Mouse (Mus musculus): ENCODE results near the gene Shmt1.

The Shmt1 gene

DNA sequence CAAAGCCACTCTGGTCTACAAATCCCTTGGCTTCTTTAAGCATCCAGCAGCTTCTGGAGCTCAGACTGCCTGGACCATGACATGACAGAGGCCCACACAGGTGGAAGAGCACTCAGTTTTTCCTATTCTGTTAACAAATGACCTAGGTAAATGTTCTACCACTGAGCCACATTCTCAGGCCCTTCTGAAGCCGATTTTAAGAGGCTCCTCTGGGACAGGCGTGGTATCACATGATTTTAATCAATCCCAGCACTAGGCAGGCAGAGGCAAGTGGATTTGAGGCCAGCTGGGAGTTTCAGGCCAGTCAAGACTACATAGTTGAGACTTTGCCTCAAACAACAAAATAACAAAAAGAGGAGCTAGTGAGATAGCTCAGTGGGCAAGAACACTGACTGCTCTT lies 21.0 kb downstream of the Shmt1 start:
- DNase-seq, result no peak

GRCm38 (mm10) chr11:60787595-60787994 lies 23.9 kb downstream of the Shmt1 start:
- no peak for DNase-seq

- DNase-seq, result no peak
These were observed 27.2 kb downstream of the Shmt1 start for GRCm38 (mm10) chr11:60784179-60784922.

- no peak for DNase-seq
These were observed 31.8 kb downstream of the Shmt1 start for GRCm38 (mm10) chr11:60779673-60780189.

- DNase-seq, result no peak
These were observed 33.6 kb downstream of the Shmt1 start for GRCm38 (mm10) chr11:60777801-60778370.

DNA sequence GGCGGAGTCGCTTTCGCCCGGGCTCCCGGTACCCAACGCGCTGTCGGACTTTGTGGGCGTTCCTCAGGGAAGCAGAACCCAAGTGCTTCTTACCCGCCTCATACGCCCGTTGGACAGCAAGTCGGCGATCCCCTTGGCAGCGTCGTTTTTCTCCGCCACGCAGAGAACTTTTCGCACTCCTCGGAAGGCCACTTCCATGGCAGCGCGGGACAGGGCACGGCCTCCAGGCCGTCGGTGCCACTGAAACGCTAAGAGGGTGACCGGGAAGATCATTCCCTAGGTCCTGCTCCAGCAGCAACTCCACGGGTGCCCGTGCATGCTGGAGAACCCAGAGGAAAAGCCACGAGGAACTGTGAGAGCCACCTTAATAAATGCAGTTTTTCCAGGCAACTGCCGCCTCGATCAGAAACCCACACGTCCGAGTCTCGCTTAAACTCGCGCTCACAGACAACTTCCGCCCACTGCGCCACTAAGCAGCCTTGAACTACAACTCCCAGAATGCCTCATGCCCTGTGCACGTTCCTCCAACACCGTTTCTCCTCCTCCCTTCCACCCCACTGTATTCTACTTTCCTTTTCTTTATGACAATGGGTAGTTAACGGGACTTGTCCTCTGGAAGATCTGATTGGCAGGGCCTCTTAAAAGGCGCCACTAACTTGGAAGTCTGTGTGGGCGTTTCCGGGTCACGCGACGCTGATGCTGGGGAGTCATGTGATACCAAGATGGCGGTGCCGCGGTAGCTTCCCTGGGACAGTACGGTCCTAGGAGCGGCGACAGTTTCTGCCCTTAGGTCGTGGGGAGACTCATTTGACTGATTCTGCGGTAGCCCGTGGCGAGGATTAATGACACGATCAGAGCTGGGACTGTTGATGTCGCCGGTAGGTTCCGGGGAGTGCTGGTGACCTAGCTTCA lies 34.4 kb downstream of the Shmt1 start, which contains the start of the genes Top3a and Smcr8:
Top3a (minus strand) TSS at position 537 of the 912 bp plus-strand sequence.
Smcr8 (plus strand) TSS at position 696 of the 912 bp plus-strand sequence.
- peak; percentile 85 to 90 for DNase-seq

GRCm38 (mm10) chr11:60776107-60776828 lies 35.2 kb downstream of the Shmt1 start:
- no peak for DNase-seq

DNA sequence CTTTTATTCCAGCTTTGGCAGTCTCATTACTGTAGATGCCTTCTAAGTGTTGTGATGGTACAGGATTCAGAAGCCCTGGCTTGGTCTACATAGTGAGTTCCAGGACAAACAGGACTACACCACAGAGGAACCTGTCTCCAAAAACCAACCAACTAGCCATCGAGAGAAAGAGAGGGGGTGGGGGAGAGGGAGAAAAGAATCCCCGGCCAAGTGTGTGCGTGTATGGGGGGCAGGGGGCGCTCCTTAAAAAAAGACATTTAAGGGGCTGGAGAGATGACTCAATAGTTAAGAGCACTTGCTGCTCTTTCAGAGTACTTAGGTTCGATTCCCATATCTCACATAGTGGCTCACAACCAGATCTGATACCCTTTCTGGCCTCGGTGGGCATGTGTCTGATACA lies 35.9 kb downstream of the Shmt1 start:
- DNase-seq, result no peak

- DNase-seq, result no peak
These were observed 36.7 kb downstream of the Shmt1 start for GRCm38 (mm10) chr11:60774841-60775240.

- no peak for DNase-seq
These were observed 37.3 kb downstream of the Shmt1 start for GRCm38 (mm10) chr11:60774158-60774689.

DNA sequence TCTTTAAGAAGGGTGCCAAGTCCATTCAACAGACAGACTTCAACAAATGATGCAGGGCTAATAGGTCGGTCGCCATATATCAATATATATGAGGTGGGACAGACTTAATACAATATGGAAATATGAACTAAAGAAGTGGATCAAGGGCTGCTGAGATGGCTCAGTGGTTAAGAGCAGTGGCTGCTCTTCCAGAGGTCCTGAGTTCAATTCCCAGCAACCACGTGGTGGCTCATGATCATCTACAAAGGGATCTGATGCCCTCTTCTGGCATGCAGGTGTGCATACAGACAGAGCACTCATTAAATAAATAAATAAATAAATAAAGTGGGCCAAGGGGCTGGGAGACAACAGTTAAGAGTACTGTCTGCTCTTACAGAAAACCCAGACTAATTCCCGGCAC lies 39.4 kb downstream of the Shmt1 start:
- no peak for DNase-seq

GRCm38 (mm10) chr11:60770776-60771175 lies 40.7 kb downstream of the Shmt1 start:
- no peak for DNase-seq

- no peak for DNase-seq
These were observed 42.2 kb downstream of the Shmt1 start for GRCm38 (mm10) chr11:60769322-60769721.

DNA sequence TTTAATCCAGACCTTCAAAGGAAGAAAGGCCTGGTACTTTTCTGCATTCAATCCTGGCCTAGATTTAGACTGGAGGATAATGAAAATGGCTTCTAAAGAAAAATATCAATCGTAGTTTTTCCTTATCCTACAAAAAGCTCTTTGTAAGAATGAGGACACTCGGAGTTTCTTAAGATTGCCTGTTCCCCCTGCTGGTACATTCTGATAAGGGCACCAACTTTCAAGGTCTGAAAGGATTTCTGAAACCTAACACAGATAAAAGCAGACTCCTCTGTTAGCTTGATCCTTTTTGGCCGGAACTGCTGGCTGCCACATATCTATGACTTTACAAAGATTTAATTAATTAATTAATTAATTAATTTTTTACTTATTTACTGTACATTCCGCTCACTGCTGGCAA lies 44.5 kb downstream of the Shmt1 start:
- no peak for DNase-seq

- no peak for DNase-seq
These were observed 49.8 kb downstream of the Shmt1 start for GRCm38 (mm10) chr11:60761681-60762080.

GRCm38 (mm10) chr11:60755570-60755969 lies 55.9 kb downstream of the Shmt1 start:
- DNase-seq, result no peak

DNA sequence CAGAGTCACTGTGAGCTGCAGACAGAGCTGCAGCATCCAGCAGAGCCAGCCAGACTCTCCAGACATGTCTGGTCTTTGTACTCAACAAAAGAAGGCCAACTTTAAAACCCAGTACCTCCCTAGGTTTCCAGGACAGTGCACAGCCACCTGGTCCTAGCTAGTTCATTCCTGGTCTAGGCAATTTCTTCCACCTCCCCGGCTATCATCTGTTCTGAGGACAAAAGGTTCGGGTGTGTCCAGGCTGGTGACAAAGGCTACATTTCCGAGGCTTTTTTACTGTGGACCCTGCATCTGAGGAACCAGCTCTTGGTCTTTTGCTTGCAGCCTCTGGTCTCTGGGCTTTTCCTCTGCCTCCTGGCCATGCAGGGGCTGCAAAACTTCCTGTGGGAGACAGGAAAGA lies 71.2 kb downstream of the Shmt1 start:
- no peak for DNase-seq

All from kidney, postnatal 4 days (tissue).